Mouse (Mus musculus): ENCODE measurements at regions not wholly inside any gene's neighbourhood (a gene's known extent, or its start where the extent isn't known, plus 50 kb on each side); places are given as distances from the start of the nearest gene placed in this dataset.

DNA sequence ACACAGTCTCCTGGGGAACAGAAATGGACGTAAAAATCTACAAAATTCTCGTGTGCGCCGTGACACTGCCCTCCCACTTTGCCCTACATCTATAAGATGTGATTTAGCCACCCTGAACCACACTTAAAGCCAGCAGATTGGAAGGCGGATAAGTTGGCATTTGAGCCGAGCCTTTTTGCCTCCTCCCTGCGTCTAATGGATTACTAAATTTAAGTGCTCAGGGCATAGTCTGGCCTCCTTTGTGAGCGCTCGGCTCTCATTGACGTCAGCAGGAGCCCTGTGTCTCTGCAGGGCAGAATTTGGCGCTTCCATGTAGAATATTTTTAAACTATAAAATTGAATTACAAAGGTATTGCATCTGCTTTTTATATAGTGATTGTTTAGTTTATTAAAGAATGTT is 165.4 kb downstream of the Gm11077 start:
- TF ChIP-seq CTCF (IDR thresholded peaks at IDR 0.05; ENCODE audit: control insufficient read depth, insufficient read depth, insufficient read length) (no peak), MYOG (IDR thresholded peaks at IDR 0.05; ENCODE audit: control insufficient read depth, extremely low read depth, insufficient read length) (no peak), MAX (IDR thresholded peaks at IDR 0.05) (no peak), USF1 (IDR thresholded peaks at IDR 0.05; ENCODE audit: low read depth) (no peak), CEBPB (IDR thresholded peaks at IDR 0.05; ENCODE audit: low read depth) (no peak)

All from C2C12 (cell line).